Mouse (Mus musculus): ENCODE results near the gene Fpgs. TPM values are rescaled to one million over a fixed set of nuclear protein-coding genes. Genes with fewer than 3 reads are reported as not detected.
A peak's percentile ranks its signal among the peaks of the same experiment; 100 is the strongest.

Gene Fpgs
- polyA plus RNA-seq, 1 experiment from 2014 or later, result 22.7 TPM

DNA sequence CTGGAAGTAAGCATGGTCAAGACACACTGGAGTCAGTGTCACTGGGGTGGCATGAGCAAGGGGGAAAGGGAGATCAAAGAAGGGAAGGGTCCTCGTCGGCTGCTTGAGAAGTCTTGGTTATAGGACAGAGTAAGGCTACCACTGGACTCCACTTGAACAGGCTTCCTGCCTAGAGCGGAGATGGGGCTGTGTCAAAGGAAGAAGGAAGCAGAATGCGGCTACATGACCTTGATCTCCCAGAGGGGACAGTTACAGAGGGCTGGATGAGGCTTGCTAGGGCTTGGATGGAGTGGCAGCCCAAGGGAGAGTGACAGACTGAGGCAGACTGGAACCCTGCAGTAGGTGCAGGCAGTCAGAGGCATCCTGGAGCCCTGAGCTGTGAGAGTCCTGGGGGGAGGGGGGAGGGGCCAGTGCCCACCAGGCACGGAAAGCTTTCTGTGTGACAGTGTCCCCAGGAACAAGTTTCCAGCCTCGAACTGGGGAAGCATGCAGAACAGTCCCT, 63.3 kb downstream of the Fpgs start:
- no peak for ATAC-seq (ENCODE audit: low FRiP score, low read depth)
- H3K4me2 ChIP-seq, result no peak overlapping the region
- H3K9ac ChIP-seq, result no peak overlapping the region
- H3K27me3 ChIP-seq, result no peaks in the 10 kb centered on the region
- H3K4me1 ChIP-seq (replicated peaks), result 0 out of 2 replicates have a peak, but pooled peaks cover 5% of the 10 kb centered on the region
- 68% methylated on average over 6 of the region's 6 CpGs for WGBS
- H3K36me3 ChIP-seq, result no peaks in the 10 kb centered on the region
- H3K27ac ChIP-seq (replicated peaks), result no peak overlapping the region
- no peaks in the 10 kb centered on the region for H3K9me3 ChIP-seq
- no peak overlapping the region for H3K4me3 ChIP-seq

GRCm38 (mm10) chr2:32639632-32640031, 64.3 kb downstream of the Fpgs start:
- Histone ChIP-seq H3K4me2 (no peak overlapping the region), H3K27ac (replicated peaks) (no peak overlapping the region), H3K9me3 (no peaks in the 10 kb centered on the region), H3K4me3 (no peak overlapping the region), H3K9ac (no peak overlapping the region), H3K4me1 (replicated peaks) (peaks cover 5% of the 10 kb centered on the region; the same call in 1 of the 2 replicates), H3K27me3 (no peaks in the 10 kb centered on the region), H3K36me3 (no peaks in the 10 kb centered on the region)
- WGBS, result 95% methylated on average over 1 of the region's 1 CpGs
- no peak for ATAC-seq (ENCODE audit: low FRiP score, low read depth)

DNA sequence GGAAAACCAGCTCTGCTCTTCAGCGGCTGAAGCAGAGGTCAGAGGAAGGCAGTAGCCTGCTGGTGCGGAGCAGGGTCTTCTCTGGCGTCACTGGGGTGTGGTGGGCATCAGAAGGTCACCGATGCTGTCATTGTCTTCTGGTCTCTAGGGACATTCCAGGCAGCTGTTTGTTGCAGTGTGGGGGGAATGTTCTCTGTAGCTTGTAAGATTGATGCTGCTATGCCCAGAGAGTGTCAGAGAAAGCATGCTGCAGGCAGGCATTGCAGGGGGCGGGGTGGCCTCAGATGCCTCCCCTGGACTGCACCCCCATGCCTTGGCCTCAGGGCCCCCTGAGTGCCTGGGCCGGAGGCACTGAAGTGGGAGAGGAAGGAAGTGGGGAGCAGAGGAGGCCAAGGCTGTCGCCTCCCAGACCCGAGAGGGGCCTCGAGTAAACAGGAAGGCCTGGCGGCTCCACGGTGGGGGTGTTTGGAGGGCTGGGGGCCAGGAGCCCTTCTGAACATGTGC, 66.1 kb downstream of the Fpgs start:
- peak; percentile 49; the same call in 1 of the 2 replicates for ATAC-seq (ENCODE audit: low FRiP score, low read depth)

GRCm38 (mm10) chr2:32636617-32637016, 67.3 kb downstream of the Fpgs start:
- WGBS, result 84% methylated on average over 7 of the region's 7 CpGs

More for the DNA sequence above, 66.1 kb downstream of the Fpgs start:
- H3K4me3 ChIP-seq, result no peak overlapping the region
- H3K27me3 ChIP-seq, result no peaks in the 10 kb centered on the region
- no peak overlapping the region for H3K27ac ChIP-seq (replicated peaks)
- H3K4me2 ChIP-seq, result no peak overlapping the region
- H3K4me1 ChIP-seq (replicated peaks), result peaks cover 2% of the 10 kb centered on the region; the same call in 1 of the 2 replicates
- peaks cover 4% of the 10 kb centered on the region; the same call in 1 of the 2 replicates for H3K36me3 ChIP-seq
- H3K9me3 ChIP-seq, result no peaks in the 10 kb centered on the region
- no peak overlapping the region for H3K9ac ChIP-seq
- WGBS, result 31% methylated on average over 11 of the region's 11 CpGs

DNA sequence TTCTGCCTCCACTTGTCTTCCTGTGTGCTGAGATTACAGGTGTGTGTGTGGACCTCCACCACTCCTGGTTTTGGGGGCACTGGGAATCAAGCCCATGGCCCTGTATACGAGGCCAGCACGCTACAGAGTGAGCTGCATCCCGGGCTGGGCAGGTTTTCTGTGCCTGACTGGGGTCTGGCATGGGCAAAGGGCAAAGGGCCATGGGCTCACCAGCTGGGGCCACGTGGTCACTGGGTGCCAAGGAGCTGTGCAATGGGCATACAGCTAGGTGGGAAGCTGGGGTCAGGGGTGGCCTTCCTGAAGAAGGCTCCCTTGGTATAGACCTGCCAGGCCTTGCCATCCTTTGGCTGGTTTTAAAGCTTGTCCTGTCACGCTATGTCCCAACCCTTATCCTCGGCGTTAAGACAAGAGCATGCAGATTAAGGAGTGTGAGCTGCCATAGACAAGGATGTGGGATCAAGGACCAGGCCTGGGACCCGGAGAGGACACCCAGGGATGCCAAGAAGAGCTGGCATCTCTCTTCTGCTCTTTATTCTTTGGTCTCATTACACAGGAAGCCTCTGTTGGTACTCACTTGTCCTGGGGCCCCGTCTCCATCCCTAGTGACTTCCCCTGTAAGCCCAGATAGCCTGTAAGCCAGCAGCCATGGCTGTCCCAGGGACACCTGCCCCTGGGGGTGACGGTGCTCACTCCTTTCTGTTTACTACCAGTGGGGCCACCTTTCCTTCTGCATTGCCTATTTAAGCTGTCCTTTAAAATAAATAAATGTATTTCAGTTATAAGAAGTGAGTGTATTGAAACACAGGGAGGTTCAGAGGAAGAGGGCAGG, 69.5 kb downstream of the Fpgs start:
- Histone ChIP-seq H3K27ac (replicated peaks) (no peak overlapping the region), H3K36me3 (peaks cover 4% of the 10 kb centered on the region; the same call in 1 of the 2 replicates), H3K4me3 (no peak overlapping the region), H3K9me3 (no peaks in the 10 kb centered on the region), H3K27me3 (no peaks in the 10 kb centered on the region), H3K9ac (no peak overlapping the region), H3K4me1 (replicated peaks) (peaks cover 6% of the 10 kb centered on the region), H3K4me2 (no peak overlapping the region)
- no peak for ATAC-seq (ENCODE audit: low FRiP score, low read depth)
- 88% methylated on average over 10 of the region's 10 CpGs for WGBS

More at GRCm38 (mm10) chr2:32636617-32637016, 67.3 kb downstream of the Fpgs start:
- no peak for ATAC-seq (ENCODE audit: low FRiP score, low read depth)
- peaks cover 4% of the 10 kb centered on the region; the same call in 1 of the 2 replicates for H3K36me3 ChIP-seq
- no peak overlapping the region for H3K4me2 ChIP-seq
- no peaks in the 10 kb centered on the region for H3K27me3 ChIP-seq
- no peak overlapping the region for H3K9ac ChIP-seq
- H3K27ac ChIP-seq (replicated peaks), result no peak overlapping the region
- no peak overlapping the region for H3K4me3 ChIP-seq
- no peaks in the 10 kb centered on the region; the same call in 1 of the 2 replicates for H3K4me1 ChIP-seq (replicated peaks)
- H3K9me3 ChIP-seq, result no peaks in the 10 kb centered on the region

GRCm38 (mm10) chr2:32633660-32634059, 70.3 kb downstream of the Fpgs start:
- Histone ChIP-seq H3K4me1 (replicated peaks) (peaks cover 14% of the 10 kb centered on the region), H3K9ac (no peak overlapping the region), H3K27me3 (no peaks in the 10 kb centered on the region), H3K36me3 (peaks cover 4% of the 10 kb centered on the region; the same call in 1 of the 2 replicates), H3K9me3 (no peaks in the 10 kb centered on the region), H3K27ac (replicated peaks) (no peak overlapping the region), H3K4me3 (no peak overlapping the region), H3K4me2 (no peak overlapping the region)
- no peak for ATAC-seq (ENCODE audit: low FRiP score, low read depth)
- 63% methylated on average over 5 of the region's 5 CpGs for WGBS

MicroRNAs within 50 kb of the gene (microRNA counts, 519-probe panel; counts per million panel counts)
- microRNA mmu-miR-1954 (not detected), microRNA mmu-miR-2861 (2,025 counts per million, percentile 18 among the panel's probes with 10 or more counts)

Small RNA genes lying within 50 kb of the gene (microRNA-seq; reads per million reads assigned to microRNA genes)
- gene Gm47291, result not detected
- gene Mir1954, result not detected
- not detected for gene Mir2861
- not detected for gene Mir3960
- gene Mir8093, result not detected

Other genes starting within 250 kb of the Fpgs start
- gene Fam102a, start 168.8 kb downstream of the Fpgs start, polyA plus RNA-seq (2015; fragmentation: Nextera tagmentation; extraction: Ambion mirVana), result 7.5 and 9.5 TPM in 2 replicates
- gene Dpm2, start 133.3 kb downstream of the Fpgs start, polyA plus RNA-seq (2015; fragmentation: Nextera tagmentation; extraction: Ambion mirVana), result 138 and 140 TPM in 2 replicates
- 11.9 and 15.3 TPM in 2 replicates for gene Pip5kl1, start 129.3 kb downstream of the Fpgs start, polyA plus RNA-seq (2015; fragmentation: Nextera tagmentation; extraction: Ambion mirVana)
- 0.79 and 0.87 TPM in 2 replicates for gene 9430097D07Rik, start 128.5 kb downstream of the Fpgs start, polyA plus RNA-seq (2015; fragmentation: Nextera tagmentation; extraction: Ambion mirVana)
- 41.2 and 41.9 TPM in 2 replicates for gene St6galnac4, start 117.0 kb downstream of the Fpgs start, polyA plus RNA-seq (2015; fragmentation: Nextera tagmentation; extraction: Ambion mirVana)
- gene St6galnac6, start 104.4 kb downstream of the Fpgs start, polyA plus RNA-seq (2015; fragmentation: Nextera tagmentation; extraction: Ambion mirVana), result 24.1 and 27.7 TPM in 2 replicates
- gene Ak1, start 82.4 kb downstream of the Fpgs start, polyA plus RNA-seq (2015; fragmentation: Nextera tagmentation; extraction: Ambion mirVana), result 89.0 and 95.9 TPM in 2 replicates
- gene Eng, start 57.5 kb downstream of the Fpgs start, polyA plus RNA-seq (2015; fragmentation: Nextera tagmentation; extraction: Ambion mirVana), result 29.2 and 33.9 TPM in 2 replicates
- 69.0 and 73.4 TPM in 2 replicates for gene Cdk9, start 8.9 kb upstream of the Fpgs start, polyA plus RNA-seq (2015; fragmentation: Nextera tagmentation; extraction: Ambion mirVana)
- 50.1 and 53.3 TPM in 2 replicates for gene Sh2d3c, start 16.9 kb upstream of the Fpgs start, polyA plus RNA-seq (2015; fragmentation: Nextera tagmentation; extraction: Ambion mirVana)
- gene 6330409D20Rik, start 36.9 kb upstream of the Fpgs start, polyA plus RNA-seq (2015; fragmentation: Nextera tagmentation; extraction: Ambion mirVana), result 3.4 and 3.5 TPM in 2 replicates
- gene Tor2a, start 53.1 kb upstream of the Fpgs start, polyA plus RNA-seq (2015; fragmentation: Nextera tagmentation; extraction: Ambion mirVana), result 50.3 and 53.3 TPM in 2 replicates
- gene Ttc16, start 71.5 kb upstream of the Fpgs start, polyA plus RNA-seq (2015; fragmentation: Nextera tagmentation; extraction: Ambion mirVana), result 0.59 and 0.62 TPM in 2 replicates
- 4.3 and 5.0 TPM in 2 replicates for gene Ptrh1, start 71.6 kb upstream of the Fpgs start, polyA plus RNA-seq (2015; fragmentation: Nextera tagmentation; extraction: Ambion mirVana)
- 1.3 and 2.0 TPM in 2 replicates for gene Cfap157, start 80.3 kb upstream of the Fpgs start, polyA plus RNA-seq (2015; fragmentation: Nextera tagmentation; extraction: Ambion mirVana)
- 296 and 323 TPM in 2 replicates for gene Stxbp1, start 143.1 kb upstream of the Fpgs start, polyA plus RNA-seq (2015; fragmentation: Nextera tagmentation; extraction: Ambion mirVana)
- 33.5 and 33.9 TPM in 2 replicates for gene Fam129b, start 172.0 kb upstream of the Fpgs start, polyA plus RNA-seq (2015; fragmentation: Nextera tagmentation; extraction: Ambion mirVana)